Mouse (Mus musculus) megakaryocyte-erythroid progenitor cell, adult 5 weeks (primary cell): ENCODE measurements around the gene Sdr9c7. TPM values are rescaled to one million over a fixed set of nuclear protein-coding genes. Genes with fewer than 3 reads are reported as not detected.

Experiments used
- polyA plus RNA-seq: library from polyadenylated mRNA; stranded (reverse); fragments of >175 nt; gene quantifications from 2 replicates; pipeline ENCODE4 v1.2.3, GENCODE M21; 2012

The Sdr9c7 gene
- polyA plus RNA-seq: not detected in 2 replicates

GRCm38 (mm10) chr10:127898218-127898617, at the start of gene Sdr9c7:
Gene Sdr9c7 (plus strand): TSS chr10:127898518.

GRCm38 (mm10) chr10:127849628-127850027, 48.7 kb upstream of the Sdr9c7 start, which contains the start of gene Rdh19:
Gene Rdh19 (plus strand): TSS chr10:127849928.

GRCm38 (mm10) chr10:127866232-127866631, 32.1 kb upstream of the Sdr9c7 start, which contains the start of gene Rdh16f2:
Gene Rdh16f2 (plus strand): TSS chr10:127866474.

GRCm38 (mm10) chr10:127888605-127889004, 9.7 kb upstream of the Sdr9c7 start, which contains the start of gene Rdh7:
Gene Rdh7 (minus strand): TSS chr10:127888817.

Other genes starting within 250 kb of the Sdr9c7 start
- gene Nemp1, start 231.6 kb upstream of the Sdr9c7 start, polyA plus RNA-seq: 1.4 and 2.7 TPM in 2 replicates
- 29.9 and 35.3 TPM in 2 replicates for gene Nab2, start 229.9 kb upstream of the Sdr9c7 start, polyA plus RNA-seq
- 0.04 TPM in 1 of 2 replicates, not detected in the other for gene Myo1a, start 193.3 kb upstream of the Sdr9c7 start, polyA plus RNA-seq
- gene Tac2, start 174.0 kb upstream of the Sdr9c7 start, polyA plus RNA-seq: 0.56 and 0.88 TPM in 2 replicates
- 3.3 and 4.3 TPM in 2 replicates for gene Zbtb39, start 159.0 kb upstream of the Sdr9c7 start, polyA plus RNA-seq
- 0.01 TPM in 1 of 2 replicates, not detected in the other for gene Gpr182, start 146.8 kb upstream of the Sdr9c7 start, polyA plus RNA-seq
- 0.02 TPM in 1 of 2 replicates, not detected in the other for gene Rdh1, start 138.8 kb upstream of the Sdr9c7 start, polyA plus RNA-seq
- gene Rdh16f1, start 138.7 kb upstream of the Sdr9c7 start, polyA plus RNA-seq: not detected in 2 replicates
- not detected in 2 replicates for gene Rdh9, start 122.1 kb upstream of the Sdr9c7 start, polyA plus RNA-seq
- gene Rdh16, start 97.4 kb upstream of the Sdr9c7 start, polyA plus RNA-seq: 0.03 TPM in 1 of 2 replicates, not detected in the other
- gene Rdh19, start 48.6 kb upstream of the Sdr9c7 start, polyA plus RNA-seq: not detected in 2 replicates
- not detected in 2 replicates for gene Rdh16f2, start 32.0 kb upstream of the Sdr9c7 start, polyA plus RNA-seq
- gene Rdh7, start 9.7 kb upstream of the Sdr9c7 start, polyA plus RNA-seq: not detected in 2 replicates
- gene Hsd17b6, start 109.1 kb downstream of the Sdr9c7 start, polyA plus RNA-seq: not detected in 2 replicates
- 4.3 and 6.6 TPM in 2 replicates for gene Prim1, start 116.7 kb downstream of the Sdr9c7 start, polyA plus RNA-seq
- 157 and 192 TPM in 2 replicates for gene Naca, start 137.1 kb downstream of the Sdr9c7 start, polyA plus RNA-seq
- 176 and 198 TPM in 2 replicates for gene Ptges3, start 160.4 kb downstream of the Sdr9c7 start, polyA plus RNA-seq
- gene Atp5b, start 184.8 kb downstream of the Sdr9c7 start, polyA plus RNA-seq: 1,291 and 1,395 TPM in 2 replicates
- gene Baz2a, start 193.1 kb downstream of the Sdr9c7 start, polyA plus RNA-seq: 22.0 and 31.0 TPM in 2 replicates